Mouse (Mus musculus) forebrain, embryonic 12.5 days (tissue): ENCODE measurements around the gene Ap3d1. TPM values are rescaled to one million over a fixed set of nuclear protein-coding genes. Genes with fewer than 3 reads are reported as not detected.

Experiments used
- ATAC-seq: fragments of 200-750 bp; cut with Nextera tagmentation; 2 replicates; pipeline ENCODE4 v1.8.0; 2017; ENCODE audit warnings: moderate TSS enrichment; ENCODE audit not compliant: low FRiP score
- H3K27ac ChIP-seq: fragments of 300-500 bp; sonication (generic); 2 replicates; pipeline ENCODE4 v1.5.1; 2016; ENCODE audit warnings: mild to moderate bottlenecking
- H3K27me3 ChIP-seq: fragments of 300-500 bp; sonication (generic); 2 replicates; pipeline ENCODE4 v1.6.1; 2016; ENCODE audit warnings: mild to moderate bottlenecking
- H3K36me3 ChIP-seq: fragments of 300-500 bp; sonication (generic); replicated peaks from 2 replicates; pipeline ENCODE4 v1.6.1; 2016; ENCODE audit warnings: mild to moderate bottlenecking
- H3K4me1 ChIP-seq: fragments of 300-500 bp; sonication (generic); 2 replicates; pipeline ENCODE4 v1.6.1; 2016
- H3K4me2 ChIP-seq: fragments of 300-500 bp; sonication (generic); 2 replicates; pipeline ENCODE4 v1.6.1; 2016; ENCODE audit warnings: mild to moderate bottlenecking, moderate library complexity
- H3K4me3 ChIP-seq: fragments of 300-500 bp; sonication (generic); replicated peaks from 2 replicates; pipeline ENCODE4 v1.5.1; 2016; ENCODE audit warnings: mild to moderate bottlenecking
- H3K9ac ChIP-seq: fragments of 300-500 bp; sonication (generic); 2 replicates; pipeline ENCODE4 v1.6.1; 2016; ENCODE audit warnings: mild to moderate bottlenecking
- H3K9me3 ChIP-seq: fragments of 300-500 bp; sonication (generic); 2 replicates; pipeline ENCODE4 v1.6.1; 2016
- WGBS: fragments of 180-500 bp; shearing (Covaris S2); methylation state at CpG from one replicate; pipeline ENCODE4 v1.1.7; 2016; 5-methylcytosine and 5-hydroxymethylcytosine counted together
- polyA plus RNA-seq: library from polyadenylated mRNA; unstranded; fragments of >200 nt; fragmentation: Nextera tagmentation; extraction: Ambion mirVana; gene quantifications from 2 replicates; pipeline ENCODE4 v1.2.1, GENCODE M21; 2016

Ap3d1 gene
- polyA plus RNA-seq, 1 experiment from 2014 or later: 87.5 TPM

- WGBS: 93% methylated on average over 6 of the region's 6 CpGs
- Histone ChIP-seq H3K4me2 (no peak overlapping the region), H3K36me3 (peaks cover 79% of the 10 kb centered on the region), H3K9me3 (no peaks in the 10 kb centered on the region), H3K27me3 (no peaks in the 10 kb centered on the region), H3K4me3 (no peak overlapping the region), H3K4me1 (peaks cover 2% of the 10 kb centered on the region; the same call in 1 of the 2 replicates), H3K27ac (no peak overlapping the region), H3K9ac (no peak overlapping the region)
- no peak for ATAC-seq
Observed at GRCm38 (mm10) chr10:80732611-80733101, 9.4 kb downstream of the Ap3d1 start.

DNA sequence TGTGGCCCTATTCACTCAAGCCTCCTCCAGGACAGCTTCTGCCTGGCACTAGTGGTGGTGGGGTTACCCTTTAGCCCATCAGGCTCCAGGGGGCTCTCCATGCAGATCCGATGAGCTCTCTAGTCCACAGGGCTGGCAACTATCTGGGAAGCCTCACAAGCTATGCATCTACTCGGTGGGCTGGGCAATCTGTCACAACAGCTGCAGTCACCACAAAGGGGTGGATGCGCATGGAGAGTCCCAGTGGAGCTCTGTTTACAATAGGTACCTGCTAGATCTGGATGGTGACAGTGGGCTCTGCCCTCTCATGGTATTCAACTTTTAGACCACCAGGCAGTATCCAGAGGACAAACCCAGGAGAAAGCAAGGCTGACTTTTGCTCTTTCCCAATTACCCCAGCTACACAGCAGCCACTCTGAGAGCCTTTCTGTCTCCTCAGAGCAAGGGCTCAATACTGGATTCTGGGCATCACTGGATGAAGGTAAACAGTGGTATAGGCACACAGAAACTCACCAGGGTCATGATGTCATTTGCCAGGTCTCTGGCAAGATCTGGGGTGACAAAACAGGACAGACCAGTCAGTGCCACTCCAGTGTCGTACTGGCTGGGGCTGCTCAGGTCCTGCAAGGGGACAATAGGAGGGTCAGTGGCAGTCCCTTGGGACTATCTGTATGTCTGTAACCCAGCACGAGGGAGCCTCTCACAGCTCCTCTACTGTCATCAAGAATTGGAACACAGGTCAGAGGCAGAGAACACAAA lies 14.5 kb downstream of the Ap3d1 start:
- H3K36me3 ChIP-seq: peaks cover 98% of the 10 kb centered on the region
- 88% methylated on average over 5 of the region's 5 CpGs for WGBS
- H3K4me1 ChIP-seq: no peaks in the 10 kb centered on the region
- H3K27me3 ChIP-seq: no peaks in the 10 kb centered on the region
- no peaks in the 10 kb centered on the region for H3K9me3 ChIP-seq
- no peak overlapping the region for H3K27ac ChIP-seq
- no peak overlapping the region for H3K9ac ChIP-seq
- no peak for ATAC-seq
- H3K4me3 ChIP-seq: no peak overlapping the region
- no peak overlapping the region for H3K4me2 ChIP-seq

- Histone ChIP-seq H3K4me1 (no peaks in the 10 kb centered on the region), H3K27me3 (no peaks in the 10 kb centered on the region), H3K9ac (no peak overlapping the region), H3K36me3 (peaks cover 98% of the 10 kb centered on the region), H3K27ac (no peak overlapping the region), H3K4me3 (no peak overlapping the region), H3K9me3 (no peaks in the 10 kb centered on the region), H3K4me2 (no peak overlapping the region)
- 100% methylated on average over 1 of the region's 1 CpGs for WGBS
- no peak for ATAC-seq
Observed at GRCm38 (mm10) chr10:80717281-80717680, 24.8 kb downstream of the Ap3d1 start.

DNA sequence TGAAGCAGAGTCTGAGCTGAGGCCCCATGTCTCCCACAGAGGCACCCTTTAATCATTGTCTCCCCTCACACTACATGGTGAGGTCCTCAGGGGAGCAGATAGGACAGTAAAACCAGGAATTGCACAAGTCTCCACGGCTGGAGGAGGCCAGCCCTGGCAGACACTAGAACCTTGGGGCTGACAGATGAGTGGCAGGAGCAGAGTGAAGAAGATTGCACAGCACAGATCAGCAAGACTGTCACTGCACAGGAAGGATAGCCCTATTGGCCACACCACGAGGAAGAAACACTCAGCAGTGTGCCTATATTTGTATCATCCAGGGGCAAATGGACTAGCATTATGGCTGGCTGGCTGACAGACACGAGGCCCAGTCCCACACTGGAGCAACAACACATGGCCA lies 31.2 kb downstream of the Ap3d1 start:
- Histone ChIP-seq H3K9me3 (no peaks in the 10 kb centered on the region), H3K9ac (no peak overlapping the region), H3K4me1 (no peaks in the 10 kb centered on the region), H3K36me3 (peaks cover 100% of the 10 kb centered on the region), H3K4me3 (no peak overlapping the region), H3K27ac (no peak overlapping the region), H3K27me3 (no peaks in the 10 kb centered on the region), H3K4me2 (no peak overlapping the region)
- ATAC-seq: no peak
- WGBS: 90% methylated on average over 3 of the region's 3 CpGs

- no peaks in the 10 kb centered on the region for H3K9me3 ChIP-seq
- no peak overlapping the region for H3K9ac ChIP-seq
- H3K4me1 ChIP-seq: peaks cover 26% of the 10 kb centered on the region
- no peaks in the 10 kb centered on the region for H3K27me3 ChIP-seq
- no peak for ATAC-seq
- 78% methylated on average over 3 of the region's 3 CpGs for WGBS
- H3K36me3 ChIP-seq: peaks cover 53% of the 10 kb centered on the region
- no peak overlapping the region for H3K27ac ChIP-seq
- H3K4me3 ChIP-seq: no peak overlapping the region
- H3K4me2 ChIP-seq: no peak overlapping the region
Observed at GRCm38 (mm10) chr10:80705479-80705878, 36.6 kb downstream of the Ap3d1 start.

DNA sequence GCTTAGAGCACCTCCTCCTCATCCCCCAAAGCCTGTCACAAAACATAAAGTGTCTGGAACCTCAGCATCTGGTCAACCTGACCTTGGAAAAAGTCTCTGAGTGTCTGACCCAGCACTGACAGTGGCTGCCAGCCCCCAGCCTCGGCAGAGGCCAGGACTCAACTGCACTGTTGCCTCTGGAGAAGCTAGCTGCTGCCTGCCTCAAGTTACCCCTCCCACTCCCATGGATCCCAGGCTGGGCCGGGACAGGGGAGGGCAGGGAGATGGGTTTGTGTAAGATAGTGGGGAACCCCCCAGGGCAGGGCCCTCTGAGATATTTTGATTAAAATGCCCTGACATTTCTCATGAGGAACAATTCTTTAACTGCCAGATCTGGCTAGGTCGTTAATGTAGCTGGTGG lies 37.0 kb downstream of the Ap3d1 start:
- Histone ChIP-seq H3K36me3 (peaks cover 48% of the 10 kb centered on the region), H3K4me2 (no peak overlapping the region), H3K9me3 (no peaks in the 10 kb centered on the region), H3K4me1 (peaks cover 31% of the 10 kb centered on the region), H3K27ac (no peak overlapping the region), H3K4me3 (no peak overlapping the region), H3K27me3 (no peaks in the 10 kb centered on the region), H3K9ac (no peak overlapping the region)
- no peak for ATAC-seq
- 77% methylated on average over 3 of the region's 3 CpGs for WGBS

GRCm38 (mm10) chr10:80704418-80704817 lies 37.6 kb downstream of the Ap3d1 start:
- 88% methylated on average over 5 of the region's 5 CpGs for WGBS
- H3K4me3 ChIP-seq: no peak overlapping the region
- peaks cover 42% of the 10 kb centered on the region for H3K36me3 ChIP-seq
- H3K27me3 ChIP-seq: no peaks in the 10 kb centered on the region
- no peak for ATAC-seq
- no peak overlapping the region for H3K9ac ChIP-seq
- no peak overlapping the region for H3K4me2 ChIP-seq
- H3K4me1 ChIP-seq: peaks cover 34% of the 10 kb centered on the region
- H3K9me3 ChIP-seq: no peaks in the 10 kb centered on the region
- H3K27ac ChIP-seq: 0 out of 2 replicates have a peak overlapping the region, but pooled peaks have one; percentile 31

DNA sequence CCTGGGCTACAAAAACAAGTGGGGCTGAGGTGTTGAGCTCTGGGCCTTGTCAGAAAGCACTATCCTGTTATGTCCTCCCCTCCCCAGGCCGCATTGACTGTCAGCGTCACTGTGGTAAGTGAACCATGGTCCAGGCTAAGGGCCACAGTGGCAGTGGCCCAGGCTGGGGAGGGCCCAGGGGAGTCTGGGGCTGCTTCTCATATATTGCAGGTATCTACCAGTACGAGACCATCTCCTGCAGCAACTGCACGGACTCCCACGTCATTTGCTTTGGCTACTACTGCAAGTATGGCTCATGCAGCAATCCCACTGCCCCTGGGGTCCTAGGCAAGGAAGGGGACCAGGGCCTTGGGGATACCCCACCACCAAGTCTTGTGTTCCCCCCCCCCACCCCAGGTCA lies 38.4 kb downstream of the Ap3d1 start:
- no peak for ATAC-seq
- H3K4me3 ChIP-seq: no peak overlapping the region
- H3K9ac ChIP-seq: no peak overlapping the region
- 89% methylated on average over 5 of the region's 5 CpGs for whole genome bisulfite sequencing
- no peaks in the 10 kb centered on the region for H3K9me3 ChIP-seq
- 0 out of 2 replicates have a peak overlapping the region, but pooled peaks have one; percentile 81 for H3K27ac ChIP-seq
- peaks cover 34% of the 10 kb centered on the region for H3K36me3 ChIP-seq
- H3K27me3 ChIP-seq: no peaks in the 10 kb centered on the region
- peaks cover 34% of the 10 kb centered on the region for H3K4me1 ChIP-seq
- H3K4me2 ChIP-seq: peak overlapping the region; percentile 85

DNA sequence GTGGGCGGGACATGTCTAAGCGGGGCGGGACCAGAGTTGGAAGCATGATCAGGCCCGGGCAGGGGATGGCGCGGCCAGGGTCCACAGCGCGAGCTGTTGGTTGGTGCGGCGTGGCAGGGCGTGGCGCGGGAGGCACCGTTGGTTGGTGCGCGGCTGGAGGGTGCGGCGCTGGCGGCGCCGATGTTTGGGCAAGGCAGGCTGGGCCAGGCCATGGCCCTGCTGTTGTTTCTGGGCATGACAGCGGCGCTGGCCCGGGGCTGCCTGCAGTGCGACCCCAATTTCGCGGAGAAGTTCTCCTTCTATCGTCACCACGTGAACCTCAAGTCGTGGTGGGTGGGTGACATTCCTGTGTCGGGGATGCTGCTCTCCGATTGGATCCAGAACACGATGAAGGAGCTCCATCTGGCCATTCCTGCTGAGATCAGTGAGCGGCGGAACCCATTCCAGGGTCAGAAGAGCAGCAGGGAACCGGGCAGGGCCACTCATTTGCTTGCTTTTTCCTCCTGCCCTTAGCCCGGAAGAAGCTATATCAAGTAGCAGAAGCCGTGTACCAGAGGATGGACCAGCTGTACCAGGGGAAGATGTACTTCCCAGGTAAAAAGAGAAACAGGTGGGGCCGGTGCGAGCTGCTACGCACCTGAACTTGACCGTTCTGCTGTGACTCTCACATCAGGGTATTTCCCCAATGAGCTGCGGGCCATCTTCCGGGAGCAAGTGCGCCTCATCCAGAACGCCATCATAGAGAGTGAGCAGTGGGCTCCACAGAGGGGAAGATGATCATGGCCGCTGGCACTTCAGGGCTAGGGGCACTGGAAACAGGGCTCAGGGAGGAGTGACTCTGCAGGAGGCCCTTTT lies 39.3 kb downstream of the Ap3d1 start:
- Histone ChIP-seq H3K4me3 (peak overlapping the region; percentile 62), H3K9me3 (no peaks in the 10 kb centered on the region), H3K9ac (peak overlapping the region; percentile 61), H3K27me3 (no peaks in the 10 kb centered on the region), H3K36me3 (peaks cover 26% of the 10 kb centered on the region), H3K4me1 (peaks cover 34% of the 10 kb centered on the region), H3K4me2 (peak overlapping the region; percentile 85), H3K27ac (peak overlapping the region; percentile 81)
- WGBS: 3% methylated on average over 47 of the region's 47 CpGs
- ATAC-seq: peak; percentile 86

- H3K4me1 ChIP-seq: peaks cover 34% of the 10 kb centered on the region
Observed at GRCm38 (mm10) chr10:80701721-80702535, 40.1 kb downstream of the Ap3d1 start, which contains the start of the genes Mob3a and Izumo4. Gene Mob3a, minus strand, starts transcription at chr10:80701977. Gene Izumo4, plus strand, starts transcription at chr10:80702184.

GRCm38 (mm10) chr10:80700732-80701131 lies 41.3 kb downstream of the Ap3d1 start:
- Histone ChIP-seq H3K4me2 (peak overlapping the region; percentile 85), H3K9ac (peak overlapping the region; percentile 53; the same call in 1 of the 2 replicates), H3K36me3 (peaks cover 5% of the 10 kb centered on the region), H3K4me3 (peak overlapping the region; percentile 62), H3K4me1 (peaks cover 37% of the 10 kb centered on the region), H3K9me3 (no peaks in the 10 kb centered on the region), H3K27ac (no peak overlapping the region), H3K27me3 (no peaks in the 10 kb centered on the region)
- ATAC-seq: no peak
- 46% methylated on average over 4 of the region's 4 CpGs for WGBS

More at GRCm38 (mm10) chr10:80701721-80702535, 40.1 kb downstream of the Ap3d1 start, which contains the start of the genes Mob3a and Izumo4:
- Histone ChIP-seq H3K27me3 (no peaks in the 10 kb centered on the region), H3K4me3 (peak within 1 kb of the TSS; percentile 62), H3K36me3 (peaks cover 17% of the 10 kb centered on the region), H3K4me2 (peak within 1 kb of the TSS; percentile 85), H3K27ac (peak within 1 kb of the TSS; percentile 81), H3K9ac (peak within 1 kb of the TSS; percentile 61), H3K9me3 (no peaks in the 10 kb centered on the region)
- under 1% methylated on average over 59 of the region's 59 CpGs for WGBS
- ATAC-seq: peak; percentile 97
